Mouse (Mus musculus) adrenal gland, postnatal 4 days (tissue): ENCODE measurements around the gene Itm2c. TPM values are rescaled to one million over a fixed set of nuclear protein-coding genes. Genes with fewer than 3 reads are reported as not detected.

Source experiments
- DNase-seq, 2 experiments: peaks; one replicate each; pipeline ENCODE4 v3.0.0; 2021 to 2022; ENCODE audit warnings: low spot score in 2 of 2, mixed read lengths in 2 of 2
- long read RNA-seq, 2 experiments: library from polyadenylated mRNA; stranded (forward); transcript quantifications; one replicate each; pipeline ENCODE4 v2.0.0; 2021
- total RNA-seq, 2 experiments: library from RNA; stranded (reverse); gene quantifications; 2 replicates each; pipeline ENCODE4 v1.2.3; 2021

Gene Itm2c
- 100 to 1,000 TPM; 412 to 422 TPM for total RNA-seq
- long read RNA-seq, experiment 1, transcript Itm2c-201 (6 exons, 2,230 nt) = major isoform, 544 of 608 reads
- long read RNA-seq, experiment 1, transcript Itm2c-202 (3 exons, 768 nt) = minor isoform, 6 of 608 reads
- long read RNA-seq, experiment 1, partial matches to known transcripts = 48 of 608 reads
- long read RNA-seq, experiment 1, other reads (novel, unspliced or antisense) = 10 of 608 reads
- long read RNA-seq, experiment 2, transcript Itm2c-201 (6 exons, 2,230 nt) = major isoform, 804 of 1,048 reads
- long read RNA-seq, experiment 2, transcript Itm2c-202 (3 exons, 768 nt) = minor isoform, 52 of 1,048 reads
- long read RNA-seq, experiment 2, partial matches to known transcripts = 158 of 1,048 reads
- long read RNA-seq, experiment 2, other reads (novel, unspliced or antisense) = 33 of 1,048 reads

- DNase-seq = peak; percentile 79 to 87
Measured at GRCm38 (mm10) chr1:85894231-85894747, at the start of gene Itm2c. TSS of gene Itm2c (plus strand) at chr1:85894281.

DNA sequence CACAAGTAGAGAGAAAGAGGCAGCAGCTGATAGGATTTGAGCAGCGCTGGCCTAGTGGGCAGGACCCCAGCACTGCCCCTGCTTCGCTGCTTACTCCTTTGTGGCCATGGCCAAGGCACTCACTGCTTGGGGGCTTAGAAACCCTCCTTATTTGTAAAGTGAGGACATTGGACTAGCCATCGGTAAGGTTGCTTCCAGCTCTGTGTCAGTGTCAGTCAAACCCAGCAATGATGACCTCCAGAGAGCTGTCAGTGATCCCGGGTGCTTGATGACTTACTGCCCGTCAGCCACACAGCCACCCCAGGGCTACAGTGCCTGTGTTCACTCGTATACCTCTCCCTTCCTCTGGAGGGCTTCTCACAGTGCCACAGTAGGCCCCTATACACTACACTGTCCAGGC lies 49.1 kb upstream of the Itm2c start:
- DNase-seq = no peak

DNA sequence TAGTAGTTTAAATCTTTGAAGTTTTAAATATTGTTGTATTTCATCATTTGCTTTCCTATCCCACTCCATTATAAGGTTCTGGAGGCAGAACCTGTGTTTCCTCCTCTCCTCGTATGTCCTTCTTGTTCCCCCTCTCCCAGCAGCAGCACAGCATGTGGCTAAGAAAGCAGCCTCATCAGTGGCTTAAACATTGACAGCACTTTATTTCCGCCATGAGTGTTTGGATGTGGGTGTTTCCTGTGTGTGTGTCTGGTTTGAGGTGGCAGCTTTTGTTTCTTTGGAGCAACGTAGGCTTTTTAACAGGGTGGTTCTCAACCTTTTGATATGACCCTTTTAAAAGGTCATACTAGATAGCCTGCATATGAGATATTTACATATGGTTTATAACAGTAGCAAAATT lies 48.6 kb upstream of the Itm2c start:
- DNase-seq = no peak

DNA sequence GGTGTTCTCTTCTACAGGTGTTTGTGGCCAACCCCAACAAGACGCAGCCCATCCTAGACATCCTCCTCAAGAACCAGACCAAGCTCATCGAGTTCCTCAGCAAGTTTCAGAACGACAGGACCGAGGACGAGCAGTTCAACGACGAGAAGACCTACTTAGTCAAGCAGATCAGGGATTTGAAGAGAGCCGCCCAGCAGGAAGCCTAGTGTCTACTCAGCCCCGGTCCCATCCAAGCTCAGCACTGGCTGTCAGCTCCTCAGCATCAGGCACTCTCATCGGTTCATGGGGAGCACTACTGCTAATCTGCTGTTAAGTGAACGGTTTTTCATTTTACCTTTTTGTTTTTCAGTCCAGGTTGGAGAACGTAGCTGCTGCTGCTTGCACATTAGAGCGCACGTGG lies 45.1 kb upstream of the Itm2c start:
- DNase-seq = no peak

DNA sequence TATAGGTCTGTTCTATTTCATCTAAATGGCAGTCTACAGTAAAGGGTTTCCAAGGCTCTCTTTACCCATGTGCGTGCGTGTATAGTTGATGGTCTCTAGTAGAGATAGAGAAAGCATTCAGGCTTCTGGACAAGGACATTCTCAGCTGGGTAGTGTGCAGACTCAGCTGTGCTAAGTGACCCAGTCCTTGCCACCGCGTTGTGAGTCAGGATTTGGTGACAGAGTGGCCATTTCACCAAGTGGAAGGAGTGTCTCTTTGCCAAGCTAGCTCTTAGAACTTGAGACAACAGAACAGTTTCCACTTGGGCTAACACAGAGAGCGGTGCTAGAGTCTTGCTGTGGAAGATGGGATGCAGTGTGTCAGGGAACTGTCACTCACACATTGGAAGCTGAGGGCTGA lies 43.2 kb upstream of the Itm2c start:
- no peak for DNase-seq

GRCm38 (mm10) chr1:85852996-85853689 lies 40.9 kb upstream of the Itm2c start:
- peak; percentile 27 to 50 for DNase-seq

DNA sequence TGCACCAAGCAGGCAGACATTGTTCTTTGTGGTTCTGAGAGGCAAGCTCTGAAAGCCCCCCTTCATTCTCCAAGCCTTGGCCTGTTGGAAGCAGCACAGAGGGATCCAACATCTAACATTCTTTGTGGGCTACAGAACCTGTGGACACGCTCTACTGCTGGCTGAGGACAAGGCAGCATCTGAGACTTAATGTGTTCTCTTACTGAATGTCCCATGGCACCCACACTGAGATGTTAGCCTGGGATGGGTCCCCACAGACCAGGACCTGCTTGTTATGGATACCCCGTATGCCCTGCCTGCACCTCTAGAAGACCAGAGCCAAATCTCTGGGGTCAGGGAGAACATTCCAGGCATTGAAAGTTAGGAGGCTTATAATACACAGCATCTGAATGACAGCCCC lies 40.2 kb upstream of the Itm2c start:
- DNase-seq = no peak

- no peak for DNase-seq
Measured at GRCm38 (mm10) chr1:85854475-85854874, 39.6 kb upstream of the Itm2c start.

- DNase-seq = no peak
Measured at GRCm38 (mm10) chr1:85856266-85856665, 37.8 kb upstream of the Itm2c start.

- DNase-seq = no peak
Measured at GRCm38 (mm10) chr1:85857261-85857754, 36.8 kb upstream of the Itm2c start.

DNA sequence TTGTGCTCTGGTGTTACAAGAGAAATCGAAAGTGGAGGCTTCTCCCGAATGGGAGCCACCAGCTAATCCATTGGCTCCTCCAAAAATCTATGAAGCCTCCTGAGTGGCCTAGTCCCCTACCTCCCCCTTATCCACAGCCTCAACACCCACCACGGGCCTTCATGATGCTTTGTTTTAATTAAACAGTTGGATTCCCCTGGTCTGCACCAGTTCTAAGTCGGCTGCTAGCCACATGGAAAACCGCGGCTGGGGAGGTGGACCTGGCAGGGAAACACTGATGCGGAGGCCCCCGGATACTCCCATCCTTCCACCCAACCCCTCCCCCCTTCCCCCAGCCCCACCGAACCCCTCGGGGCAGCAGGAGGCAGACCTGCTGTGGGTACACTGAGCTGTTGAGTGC lies 29.7 kb upstream of the Itm2c start:
- no peak for DNase-seq

DNA sequence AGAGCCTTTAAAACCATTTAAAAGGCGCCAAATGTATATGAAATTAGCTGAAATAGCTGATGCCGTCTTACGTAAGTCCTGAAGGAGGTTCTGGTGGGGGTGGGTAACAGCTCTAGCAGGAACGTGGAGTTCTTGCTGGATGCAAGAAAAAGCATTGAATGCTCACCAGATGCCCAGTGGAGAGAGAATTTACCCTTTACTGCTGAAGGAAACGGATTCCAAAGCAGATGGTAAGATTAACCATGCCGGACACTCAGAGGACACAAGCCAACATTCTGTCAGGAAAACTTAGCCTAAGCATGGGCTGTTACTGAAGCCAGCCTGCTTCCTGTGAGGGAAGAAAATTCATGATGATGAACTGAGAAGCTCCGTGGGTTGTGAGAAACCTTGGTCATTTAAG lies 24.1 kb upstream of the Itm2c start:
- DNase-seq = no peak

DNA sequence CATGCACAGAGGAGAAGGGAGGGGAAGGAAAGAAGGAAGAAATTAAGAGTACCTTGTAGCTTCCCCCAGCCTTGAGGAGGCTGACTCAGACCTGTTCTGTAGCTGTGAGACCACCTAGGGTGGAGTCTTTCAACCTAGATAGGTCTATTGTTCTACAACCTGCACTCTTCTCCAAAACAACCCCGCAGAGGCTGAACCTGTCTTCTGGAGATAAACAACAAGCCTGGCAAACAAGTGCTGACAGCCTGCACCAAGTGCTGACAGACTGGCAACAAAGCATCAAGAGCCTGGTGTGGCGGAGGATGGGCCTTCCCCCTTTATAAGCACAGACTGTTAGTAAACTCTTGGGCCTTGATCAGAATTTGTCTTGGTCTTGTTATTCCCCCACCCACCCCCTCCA lies 23.5 kb upstream of the Itm2c start:
- DNase-seq = no peak

- no peak for DNase-seq
Measured at GRCm38 (mm10) chr1:85882003-85882402, 12.1 kb upstream of the Itm2c start.

DNA sequence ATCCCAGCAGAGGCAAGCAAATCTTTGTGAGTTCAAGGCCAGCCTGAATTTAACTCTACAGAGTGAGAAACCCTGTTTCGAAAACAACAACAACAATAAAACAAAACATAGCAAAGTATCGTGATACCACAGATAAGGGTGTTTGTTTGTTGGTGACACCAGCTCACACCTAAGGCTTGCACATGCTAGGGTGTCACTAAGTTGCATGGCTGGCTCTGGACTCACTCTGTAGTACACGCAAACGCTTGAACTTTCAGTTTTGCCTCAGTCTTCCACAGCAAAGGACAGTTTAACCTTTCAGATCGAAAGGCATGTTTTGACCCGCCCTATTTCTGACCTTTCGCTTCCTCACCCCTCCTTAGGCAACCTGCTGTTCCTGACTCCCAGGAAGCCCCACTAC lies 6.9 kb upstream of the Itm2c start:
- DNase-seq = no peak

- DNase-seq = no peak
Measured at GRCm38 (mm10) chr1:85894748-85895360, 773 bp downstream of the Itm2c start.

- peak in 1 of 2 experiments; percentile 57 for DNase-seq
Measured at GRCm38 (mm10) chr1:85895391-85895837, 1.3 kb downstream of the Itm2c start.

GRCm38 (mm10) chr1:85896110-85896509 lies 2.0 kb downstream of the Itm2c start:
- no peak for DNase-seq

DNA sequence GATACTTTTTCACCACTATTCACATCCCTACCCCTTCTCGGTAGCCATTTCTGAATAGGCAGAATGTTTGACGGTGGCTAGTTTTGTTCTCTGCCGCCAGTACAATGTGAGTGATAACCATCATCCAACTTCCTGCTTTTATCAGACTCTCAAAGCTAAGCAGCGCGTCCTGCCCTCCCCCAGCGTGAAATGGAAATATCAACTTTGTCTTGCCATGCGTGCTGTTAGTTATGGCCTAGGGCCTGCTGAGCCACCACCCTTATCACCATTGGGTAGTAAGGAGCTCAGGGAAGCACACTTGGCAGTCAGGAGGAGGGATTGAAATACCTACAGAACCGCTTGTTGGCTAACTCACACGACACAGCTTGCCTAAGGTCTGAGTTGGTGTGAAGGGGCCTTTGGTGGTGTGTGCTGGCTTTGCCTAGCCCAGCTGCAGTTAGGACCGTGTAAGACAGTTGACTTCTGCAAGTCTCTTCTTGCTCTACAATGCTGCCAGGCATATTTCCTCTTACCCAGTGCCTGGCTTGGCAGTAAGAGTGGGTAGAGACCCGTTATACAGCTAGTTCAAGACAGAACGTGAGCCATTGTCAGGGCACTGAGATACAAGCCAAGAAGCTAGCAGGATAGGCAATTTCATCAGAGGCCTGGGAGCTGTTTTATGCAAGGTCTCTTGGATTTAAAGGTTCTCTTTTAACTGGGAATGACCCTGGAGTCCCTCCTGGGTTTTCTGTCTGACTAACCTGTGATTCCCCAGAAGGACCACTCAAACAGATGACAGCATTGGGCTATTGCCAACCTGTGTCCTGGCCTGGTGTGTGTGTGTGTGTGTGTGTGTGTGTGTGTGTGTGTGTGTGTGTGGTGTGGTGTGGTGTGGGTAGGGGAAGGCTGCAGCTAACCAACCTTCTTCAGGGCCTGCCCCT lies 3.0 kb downstream of the Itm2c start:
- DNase-seq = no peak

DNA sequence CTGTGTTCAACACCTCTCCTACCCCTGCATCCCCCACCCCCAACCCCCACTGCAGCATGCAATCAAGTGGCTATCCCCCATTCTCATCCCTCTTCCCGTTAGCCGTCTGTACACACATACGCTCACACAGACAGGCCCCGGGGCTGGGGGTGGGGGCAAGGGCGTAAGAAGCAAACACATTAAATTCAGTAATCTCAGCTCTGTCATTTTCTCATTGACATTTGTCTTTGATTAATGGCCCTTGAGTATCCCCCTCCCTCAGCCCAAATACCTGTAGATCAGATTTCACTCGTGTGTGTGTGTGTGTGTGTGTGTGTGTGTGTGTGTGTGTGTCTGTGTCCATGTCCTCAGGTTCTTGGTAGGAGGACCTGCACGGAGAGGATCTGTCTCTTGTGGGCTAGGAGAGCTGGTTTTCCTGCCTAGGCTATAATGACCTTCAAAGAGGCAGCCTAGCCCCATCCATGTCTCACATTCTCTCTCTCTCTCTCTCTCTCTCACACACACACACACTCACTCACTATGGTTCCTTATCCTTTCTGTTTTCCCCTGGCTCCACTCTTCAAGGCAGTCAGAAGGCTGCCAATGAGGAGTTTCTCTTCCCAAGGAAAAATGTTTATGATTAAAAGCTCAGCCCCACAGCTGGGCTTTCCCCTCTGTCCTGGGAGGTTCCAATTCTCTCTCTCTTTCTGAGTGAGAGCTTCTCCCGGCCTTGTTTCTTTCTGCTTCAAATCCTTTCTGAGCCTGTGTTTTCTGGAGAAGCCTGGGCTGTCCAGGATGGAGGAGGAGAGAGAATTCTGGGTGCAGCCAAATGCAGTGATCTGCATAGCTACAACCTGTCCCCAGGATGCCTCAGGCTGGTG lies 4.0 kb downstream of the Itm2c start:
- DNase-seq = no peak
